Mouse (Mus musculus) lung, postnatal 0 days (tissue): ENCODE data around the gene Tnfaip6.

ENCODE experiments used
- CTCF ChIP-seq: IDR thresholded peaks from 2 replicates; pipeline ENCODE4 v1.5.1; 2016; ENCODE audit warnings: antibody characterized with exemption, mild to moderate bottlenecking
- EP300 ChIP-seq: IDR thresholded peaks from 2 replicates; pipeline ENCODE4 v1.6.1; 2016; ENCODE audit warnings: antibody characterized with exemption, mild to moderate bottlenecking, control low read depth

- TF ChIP-seq EP300, result no peak
- TF ChIP-seq CTCF, result no peak
Observed at GRCm38 (mm10) chr2:52070816-52071215, 33.0 kb downstream of the Tnfaip6 start.
